Mouse (Mus musculus): ENCODE results near the gene Cdk5.

GRCm38 (mm10) chr5:24373807-24374206 is 49.5 kb downstream of the Cdk5 start:
- TF ChIP-seq POLR2A (IDR thresholded peaks at IDR 0.05; ENCODE audit: low read depth, low read length) (no peak), CTCF (conservative IDR thresholded peaks at IDR 0.05; ENCODE audit: insufficient read depth, insufficient read length, low read depth, low read length) (no peak)
